Mouse (Mus musculus) liver, adult 2 months (tissue): ENCODE results near the gene Ift88.

Source experiments
- CTCF ChIP-seq: fragments of 200-500 bp; IDR thresholded peaks from 2 replicates; pipeline ENCODE4 v1.5.1; 2011; ENCODE audit warnings: low read depth, low read length, control low read depth
- POLR2A ChIP-seq: fragments of 200-500 bp; IDR thresholded peaks from 2 replicates; pipeline ENCODE4 v1.6.1; 2011; ENCODE audit warnings: low read length, control low read depth; ENCODE audit not compliant: insufficient read depth; ENCODE audit errors: extremely low read depth

- TF ChIP-seq CTCF = no peak
- no peak for TF ChIP-seq POLR2A
Observed at GRCm38 (mm10) chr14:57462871-57463270, 39.0 kb downstream of the Ift88 start.
